7 mouse cellular contexts compared by ENCODE assay signal in the genomic region with DNA sequence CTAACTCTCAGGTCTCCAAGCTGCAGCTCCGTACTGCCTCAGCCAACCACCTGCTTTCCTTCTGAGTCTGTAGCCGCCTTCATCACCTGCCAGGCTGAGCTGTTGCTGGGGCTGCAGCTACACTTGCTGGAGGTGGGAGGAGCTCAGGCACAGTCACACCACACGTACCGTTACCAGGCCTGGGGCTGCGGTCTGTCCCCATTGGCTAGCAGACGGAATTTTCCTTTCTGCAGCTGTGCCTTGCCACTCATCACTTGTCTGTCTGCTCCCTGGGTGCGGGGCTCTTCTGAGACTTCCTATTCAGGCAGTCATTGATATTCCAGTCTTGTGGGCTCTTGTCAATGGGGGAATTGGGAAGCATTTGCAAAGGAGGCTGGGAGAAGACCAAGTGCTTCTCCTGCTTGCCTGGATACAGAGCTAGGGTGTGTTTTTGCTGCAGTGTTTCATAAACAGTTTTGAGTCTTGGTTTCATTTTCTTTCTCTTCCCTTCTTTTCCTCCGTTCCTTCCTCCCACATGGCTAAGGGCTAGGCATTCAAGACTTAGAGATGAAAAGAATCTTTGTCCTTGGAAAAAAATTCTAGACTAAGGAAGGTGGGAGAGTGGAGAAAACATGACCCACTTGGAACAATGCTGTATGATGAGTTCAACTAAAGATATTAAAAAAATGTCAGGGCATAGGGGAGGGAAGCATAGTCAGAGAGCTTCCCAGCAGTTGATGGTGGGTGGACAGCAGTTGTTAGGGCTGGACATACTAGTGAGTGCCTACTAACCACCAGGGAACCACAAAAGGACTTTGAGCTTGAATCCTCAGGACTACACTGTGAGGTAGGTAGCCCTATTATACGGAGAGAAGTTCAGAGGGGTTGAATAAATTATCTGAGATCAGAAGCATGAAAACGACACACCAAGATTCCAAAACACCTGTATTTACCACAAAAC. TPM values are rescaled to one million over a fixed set of nuclear protein-coding genes. Genes with fewer than 3 reads are reported as not detected.
DNase-seq lines count a peak whose midpoint lies in the region; ATAC-seq and TF ChIP-seq lines count a peak whose summit lies in the region.

No protein-coding gene starts in this region.

- H3K27ac ChIP-seq in ES-E14 (ENCODE audit: insufficient read depth, low read depth, low read length, poor library complexity, severe bottlenecking): no peak overlapping the region
- no peak overlapping the region for H3K27ac ChIP-seq in embryonic facial prominence, embryonic 15.5 days (replicated peaks)
- H3K27ac ChIP-seq in midbrain, embryonic 11.5 days (ENCODE audit: low read depth, low read length): peak overlapping the region; percentile 74

- no peaks in the 10 kb centered on the region for H3K36me3 ChIP-seq in ES-E14 (ENCODE audit: control insufficient read depth, insufficient read depth, low read length, poor library complexity, severe bottlenecking)
- H3K36me3 ChIP-seq in embryonic facial prominence, embryonic 15.5 days: no peaks in the 10 kb centered on the region
- no peaks in the 10 kb centered on the region for H3K36me3 ChIP-seq in midbrain, embryonic 11.5 days (ENCODE audit: control insufficient read depth, insufficient read depth, low read length)

- peak; percentile 76 for ATAC-seq in embryonic facial prominence, embryonic 15.5 days (ENCODE audit: insufficient number of reproducible peaks, low FRiP score, low TSS enrichment, low read depth)
- peak; percentile 95 for ATAC-seq in midbrain, embryonic 11.5 days (ENCODE audit: low FRiP score)

- no peaks in the 10 kb centered on the region for H3K9me3 ChIP-seq in ES-E14 (ENCODE audit: control insufficient read depth, insufficient read depth, low read depth, low read length)
- H3K9me3 ChIP-seq in embryonic facial prominence, embryonic 15.5 days (replicated peaks): no peaks in the 10 kb centered on the region
- H3K9me3 ChIP-seq in midbrain, embryonic 11.5 days (ENCODE audit: control insufficient read depth, low read length): no peaks in the 10 kb centered on the region

- no peak overlapping the region for H3K9ac ChIP-seq in ES-E14 (ENCODE audit: insufficient read depth, low read depth, low read length, poor library complexity, severe bottlenecking)
- H3K9ac ChIP-seq in embryonic facial prominence, embryonic 15.5 days: no peak overlapping the region
- peak overlapping the region; percentile 12; the same call in 1 of the 2 replicates for H3K9ac ChIP-seq in midbrain, embryonic 11.5 days (ENCODE audit: low read length)

- H3K4me1 ChIP-seq in ES-E14 (ENCODE audit: control insufficient read depth in 2 of 2, insufficient read depth in 2 of 2, low read length in 2 of 2, poor library complexity in 1 of 2): no peaks in the 10 kb centered on the region
- peaks cover 4% of the 10 kb centered on the region; the same call in 1 of the 2 replicates for H3K4me1 ChIP-seq in embryonic facial prominence, embryonic 15.5 days
- peaks cover 27% of the 10 kb centered on the region for H3K4me1 ChIP-seq in midbrain, embryonic 11.5 days (ENCODE audit: control insufficient read depth, insufficient read depth, low read length)

- no peak overlapping the region for H3K4me2 ChIP-seq in embryonic facial prominence, embryonic 15.5 days (replicated peaks)
- H3K4me2 ChIP-seq in midbrain, embryonic 11.5 days: peak overlapping the region; percentile 12; the same call in 1 of the 2 replicates

- no peak overlapping the region; a peak in 1 of 4 replicates for H3K4me3 ChIP-seq in ES-E14 (ENCODE audit: insufficient read depth in 1 of 2, low read depth in 1 of 2, low read length in 2 of 2, poor library complexity in 1 of 2, severe bottlenecking in 1 of 2)
- H3K4me3 ChIP-seq in embryonic facial prominence, embryonic 15.5 days (replicated peaks): no peak overlapping the region
- H3K4me3 ChIP-seq in midbrain, embryonic 11.5 days (ENCODE audit: low read depth, low read length): no peak overlapping the region

- peak; percentile 44 for DNase-seq in ES-E14 (ENCODE audit: low read depth, low spot score)
- DNase-seq in adrenal gland, postnatal 10 days: peak; percentile 29
- DNase-seq in heart, postnatal 10 days: peak; percentile 11 to 28
- peak; percentile 72 to 86 for DNase-seq in left cerebral cortex, postnatal 14 days (ENCODE audit: low spot score in 2 of 2)
- peak; percentile 88 for DNase-seq in midbrain, embryonic 11.5 days (ENCODE audit: low spot score, missing footprints)
- peak; percentile 90 for DNase-seq in thymus, postnatal 0 days (ENCODE audit: low spot score)

- 0 out of 2 replicates have a peak, but pooled peaks cover 3% of the 10 kb centered on the region for H3K27me3 ChIP-seq in embryonic facial prominence, embryonic 15.5 days
- no peaks in the 10 kb centered on the region for H3K27me3 ChIP-seq in midbrain, embryonic 11.5 days (ENCODE audit: control insufficient read depth, insufficient read depth, low read length)

- WGBS in embryonic facial prominence, embryonic 15.5 days: 20% methylated on average over 10 of the region's 10 CpGs
- WGBS in midbrain, embryonic 11.5 days: 21% methylated on average over 10 of the region's 10 CpGs

- in situ Hi-C loops in ES-E14 (cut with MboI; ENCODE audit: low sequenced_read_pairs in 2 of 2, unreplicated experiment in 2 of 2): no loop called here

- intact Hi-C loops in heart, postnatal 10 days (cut with DNase I): no loop called here
- intact Hi-C loops in left cerebral cortex, postnatal 14 days (cut with DNase I): loop anchor here (1.0 kb wide), 1 partner anchor 56 kb away; no protein-coding TSS in a partner anchor

TF ChIP-seq in ES-E14, 5 proteins besides CTCF, POLR2A, EP300 and RAD21:
- TF ChIP-seq MAFK (IDR thresholded peaks at IDR 0.05; ENCODE audit: insufficient read depth, low read depth, low read length) (no peak), CHD2 (IDR thresholded peaks at IDR 0.05; ENCODE audit: low read depth, low read length) (no peak), ZC3H11A (IDR thresholded peaks at IDR 0.05; ENCODE audit: borderline replicate concordance, low read depth, low read length) (no peak), ZNF384 (IDR thresholded peaks at IDR 0.05; ENCODE audit: low read depth, low read length) (no peak)
TF ChIP-seq in ES-E14: peak in this region for 0.

RNA-seq across cellular contexts. Expression of gene Syn2, which starts 11.2 kb away (rescaled TPM):
- total RNA-seq in ES-E14 (2012; rRNA removed): 0.04 and 0.16 TPM in 2 replicates
- total RNA-seq in adrenal gland, postnatal 10 days (2021): 10 to 100 TPM; 23.2 to 41.1 TPM
- polyA plus RNA-seq in embryonic facial prominence, embryonic 15.5 days (2015; fragmentation: Nextera tagmentation; extraction: Ambion mirVana): 3.3 and 3.8 TPM in 2 replicates
- total RNA-seq in heart, postnatal 10 days (2021): 1 to 10 TPM; 4.7 to 4.8 TPM
- 100 to 1,000 TPM; 509 to 518 TPM for total RNA-seq in left cerebral cortex, postnatal 14 days (2021)
- 2.3 and 2.7 TPM in 2 replicates for polyA plus RNA-seq in midbrain, embryonic 11.5 days (2014; fragmentation: Nextera tagmentation; extraction: Ambion mirVana)
- 0.64 and 0.72 TPM in 2 replicates for polyA plus RNA-seq in thymus, postnatal 0 days (2015; fragmentation: Nextera tagmentation; extraction: Ambion mirVana)

Comparison
In these comparisons a context has a peak if more than half of its experiments do, and no peak if none do; other contexts are left out.
1. DNase-seq: peak in every context shown above with its lines; median percentile 90 in thymus, postnatal 0 days; 88 in midbrain, embryonic 11.5 days; 79 in left cerebral cortex, postnatal 14 days; 44 in ES-E14; 29 in adrenal gland, postnatal 10 days; 20 in heart, postnatal 10 days.
2. RNA of gene Syn2, which starts 11.2 kb away (total RNA-seq): 509 to 518 TPM in left cerebral cortex, postnatal 14 days; 23.2 to 41.1 TPM in adrenal gland, postnatal 10 days, 4.7 to 4.8 TPM in heart, postnatal 10 days and 0.04 to 0.16 TPM in ES-E14; every median in the first group is over 10 times any median in the second.